Mouse (Mus musculus) stomach, embryonic 14.5 days (tissue): ENCODE results near the gene Mettl7b. TPM values are rescaled to one million over a fixed set of nuclear protein-coding genes. Genes with fewer than 3 reads are reported as not detected.
"Not testable (repeated sequence)": the region's sequence is repeated elsewhere in the genome, so short reads cannot be mapped to it uniquely, and the experiment has no call there.

ENCODE experiments used
- ATAC-seq: fragments of 200-750 bp; cut with Nextera tagmentation; 2 replicates; pipeline ENCODE4 v1.8.0; 2017; ENCODE audit warnings: low read depth, moderate TSS enrichment; ENCODE audit not compliant: insufficient number of reproducible peaks, insufficient read depth, low FRiP score
- H3K27ac ChIP-seq: fragments of 300-500 bp; sonication (generic); 2 replicates; pipeline ENCODE4 v1.5.1; 2014; ENCODE audit warnings: mild to moderate bottlenecking, low read length, moderate library complexity, mixed read lengths
- H3K27me3 ChIP-seq: fragments of 300-500 bp; sonication (generic); 2 replicates; pipeline ENCODE4 v1.6.1; 2014; ENCODE audit warnings: low read length, control low read depth, mixed read lengths; ENCODE audit not compliant: control insufficient read depth, insufficient read depth
- H3K36me3 ChIP-seq: fragments of 300-500 bp; sonication (generic); 2 replicates; pipeline ENCODE4 v1.6.1; 2014; ENCODE audit warnings: mild to moderate bottlenecking, control low read depth, low read length, moderate library complexity, mixed read lengths; ENCODE audit not compliant: control insufficient read depth, insufficient read depth
- H3K4me1 ChIP-seq: fragments of 300-500 bp; sonication (generic); 2 replicates; pipeline ENCODE4 v1.6.1; 2014; ENCODE audit warnings: low read length, control low read depth, mixed read lengths; ENCODE audit not compliant: control insufficient read depth, insufficient read depth
- H3K4me2 ChIP-seq: fragments of 300-500 bp; sonication (generic); replicated peaks from 2 replicates; pipeline ENCODE4 v1.6.1; 2014; ENCODE audit warnings: low read depth, low read length, control low read depth
- H3K4me3 ChIP-seq: fragments of 300-500 bp; sonication (generic); 2 replicates; pipeline ENCODE4 v1.5.1; 2014; ENCODE audit warnings: low read depth, low read length, control low read depth
- H3K9ac ChIP-seq: fragments of 300-500 bp; sonication (generic); replicated peaks from 2 replicates; pipeline ENCODE4 v1.6.1; 2014; ENCODE audit warnings: low read depth, mild to moderate bottlenecking, control low read depth, low read length, moderate library complexity, mixed read lengths
- H3K9me3 ChIP-seq: fragments of 300-500 bp; sonication (generic); 2 replicates; pipeline ENCODE4 v1.6.1; 2016; ENCODE audit warnings: low read depth, low read length, control low read depth; ENCODE audit not compliant: control insufficient read depth
- WGBS: fragments of 180-500 bp; shearing (Covaris S2); extraction: QIAGEN DNeasy Blood & Tissue Kit; methylation state at CpG from one replicate; pipeline ENCODE4 v1.1.7; 2014; 5-methylcytosine and 5-hydroxymethylcytosine counted together
- polyA plus RNA-seq: library from polyadenylated mRNA; unstranded; fragments of >200 nt; fragmentation: Nextera tagmentation; extraction: Ambion mirVana; gene quantifications from 2 replicates; pipeline ENCODE4 v1.2.1, GENCODE M21; 2014

The Mettl7b gene
- polyA plus RNA-seq, 1 experiment from 2014 or later, result not detected

- not testable (repeated sequence) for H3K27me3 ChIP-seq, H3K4me1 ChIP-seq, ATAC-seq, H3K4me3 ChIP-seq, H3K36me3 ChIP-seq, H3K9ac ChIP-seq, H3K9me3 ChIP-seq, H3K4me2 ChIP-seq, H3K27ac ChIP-seq
- 75% methylated on average over 1 of the region's 1 CpGs for WGBS
Measured at GRCm38 (mm10) chr10:128989131-128989530, 28.3 kb upstream of the Mettl7b start, which contains the start of gene Olfr9. TSS of gene Olfr9 (plus strand) at chr10:128989431.

GRCm38 (mm10) chr10:128980644-128981365 is 20.0 kb upstream of the Mettl7b start:
- Histone ChIP-seq H3K4me1 (no peaks in the 10 kb centered on the region), H3K4me3 (no peak overlapping the region), H3K9ac (no peak overlapping the region), H3K4me2 (no peak overlapping the region), H3K36me3 (no peaks in the 10 kb centered on the region), H3K27me3 (no peaks in the 10 kb centered on the region), H3K9me3 (no peaks in the 10 kb centered on the region), H3K27ac (no peak overlapping the region)
- 54% methylated on average over 3 of the region's 3 CpGs for WGBS
- ATAC-seq, result 0 out of 2 replicates have a peak, but pooled peaks have one; percentile 15

GRCm38 (mm10) chr10:128977522-128978114 is 16.8 kb upstream of the Mettl7b start:
- 22% methylated on average over 9 of the region's 9 CpGs for WGBS
- Histone ChIP-seq H3K4me3 (no peak overlapping the region), H3K9ac (no peak overlapping the region), H3K9me3 (no peaks in the 10 kb centered on the region), H3K36me3 (no peaks in the 10 kb centered on the region), H3K4me2 (no peak overlapping the region), H3K4me1 (no peaks in the 10 kb centered on the region), H3K27ac (no peak overlapping the region), H3K27me3 (no peaks in the 10 kb centered on the region)
- peak; percentile 73; the same call in 1 of the 2 replicates for ATAC-seq

- H3K4me2 ChIP-seq, result no peak overlapping the region
- WGBS, result 62% methylated on average over 3 of the region's 3 CpGs
- ATAC-seq, result no peak
- H3K27ac ChIP-seq, result no peak overlapping the region
- H3K4me1 ChIP-seq, result no peaks in the 10 kb centered on the region
- H3K27me3 ChIP-seq, result no peaks in the 10 kb centered on the region
- no peaks in the 10 kb centered on the region for H3K36me3 ChIP-seq
- H3K4me3 ChIP-seq, result no peak overlapping the region
- no peak overlapping the region for H3K9ac ChIP-seq
- no peaks in the 10 kb centered on the region for H3K9me3 ChIP-seq
Measured at GRCm38 (mm10) chr10:128976395-128976794, 15.6 kb upstream of the Mettl7b start.

GRCm38 (mm10) chr10:128972841-128973240 is 12.1 kb upstream of the Mettl7b start:
- Histone ChIP-seq H3K27ac (no peak overlapping the region), H3K4me2 (no peak overlapping the region), H3K36me3 (no peaks in the 10 kb centered on the region), H3K4me3 (no peak overlapping the region), H3K27me3 (no peaks in the 10 kb centered on the region), H3K9me3 (no peaks in the 10 kb centered on the region), H3K9ac (no peak overlapping the region), H3K4me1 (0 out of 2 replicates have a peak, but pooled peaks cover 4% of the 10 kb centered on the region)
- no peak for ATAC-seq
- 76% methylated on average over 4 of the region's 4 CpGs for WGBS

- Histone ChIP-seq H3K27me3 (no peaks in the 10 kb centered on the region), H3K9me3 (no peaks in the 10 kb centered on the region), H3K4me3 (no peak overlapping the region), H3K9ac (no peak overlapping the region), H3K4me2 (no peak overlapping the region), H3K36me3 (no peaks in the 10 kb centered on the region), H3K27ac (no peak overlapping the region), H3K4me1 (0 out of 2 replicates have a peak, but pooled peaks cover 7% of the 10 kb centered on the region)
- ATAC-seq, result no peak
- 37% methylated on average over 1 of the region's 1 CpGs for WGBS
Measured at GRCm38 (mm10) chr10:128970740-128971250, 10.0 kb upstream of the Mettl7b start.

- no peaks in the 10 kb centered on the region for H3K9me3 ChIP-seq
- no peaks in the 10 kb centered on the region for H3K36me3 ChIP-seq
- no peaks in the 10 kb centered on the region for H3K27me3 ChIP-seq
- WGBS, result 10% methylated on average over 1 of the region's 1 CpGs
- peak; percentile 92 for ATAC-seq
- H3K4me2 ChIP-seq, result no peak overlapping the region
- H3K27ac ChIP-seq, result peak overlapping the region; percentile 55; the same call in 1 of the 2 replicates
- H3K9ac ChIP-seq, result no peak overlapping the region
- 0 out of 2 replicates have a peak, but pooled peaks cover 7% of the 10 kb centered on the region for H3K4me1 ChIP-seq
- H3K4me3 ChIP-seq, result no peak overlapping the region
Measured at GRCm38 (mm10) chr10:128968341-128968749, 7.6 kb upstream of the Mettl7b start.

- Histone ChIP-seq H3K4me3 (no peak overlapping the region), H3K36me3 (no peaks in the 10 kb centered on the region), H3K27me3 (no peaks in the 10 kb centered on the region), H3K27ac (peak overlapping the region; percentile 52; the same call in 1 of the 2 replicates), H3K9ac (no peak overlapping the region), H3K4me2 (no peak overlapping the region), H3K9me3 (no peaks in the 10 kb centered on the region), H3K4me1 (0 out of 2 replicates have a peak, but pooled peaks cover 7% of the 10 kb centered on the region)
- WGBS, result 68% methylated on average over 6 of the region's 6 CpGs
- no peak for ATAC-seq
Measured at GRCm38 (mm10) chr10:128965871-128966270, 5.1 kb upstream of the Mettl7b start.
